Mouse (Mus musculus): ENCODE measurements around the gene Nwd2. TPM values are rescaled to one million over a fixed set of nuclear protein-coding genes. Genes with fewer than 3 reads are reported as not detected.

Gene Nwd2
- polyA plus RNA-seq, 1 experiment from 2014 or later = 1.6 TPM

DNA sequence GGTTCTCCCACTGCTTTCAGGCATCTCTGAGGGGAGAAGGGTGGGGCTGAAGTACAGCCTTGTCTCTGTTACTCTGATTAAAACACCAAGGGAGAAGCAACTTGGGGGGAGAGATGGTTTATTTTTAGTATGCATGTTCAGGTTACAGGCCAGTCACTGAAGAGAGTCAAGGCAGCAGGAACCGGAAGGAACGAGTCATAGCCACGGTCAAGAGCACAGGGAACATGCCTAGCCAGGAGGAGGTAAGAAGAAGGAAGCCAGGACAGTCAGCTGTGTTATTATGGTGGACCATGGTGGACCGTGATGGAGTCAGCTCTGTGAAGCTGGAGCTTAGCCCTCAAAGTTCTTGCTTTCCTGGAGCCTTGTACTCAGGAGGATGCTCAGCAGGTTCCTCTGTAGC is 119.3 kb downstream of the Nwd2 start:
- Histone ChIP-seq H3K4me1 (replicated peaks) (no peaks in the 10 kb centered on the region), H3K27me3 (ENCODE audit: insufficient read depth, poor library complexity, severe bottlenecking) (no peaks in the 10 kb centered on the region), H3K4me3 (no peak overlapping the region), H3K27ac (no peak overlapping the region), H3K36me3 (no peaks in the 10 kb centered on the region), H3K9me3 (no peaks in the 10 kb centered on the region)
- 77% methylated on average over 4 of the region's 4 CpGs for WGBS
- no peak for DNase-seq (ENCODE audit: low spot score)

DNA sequence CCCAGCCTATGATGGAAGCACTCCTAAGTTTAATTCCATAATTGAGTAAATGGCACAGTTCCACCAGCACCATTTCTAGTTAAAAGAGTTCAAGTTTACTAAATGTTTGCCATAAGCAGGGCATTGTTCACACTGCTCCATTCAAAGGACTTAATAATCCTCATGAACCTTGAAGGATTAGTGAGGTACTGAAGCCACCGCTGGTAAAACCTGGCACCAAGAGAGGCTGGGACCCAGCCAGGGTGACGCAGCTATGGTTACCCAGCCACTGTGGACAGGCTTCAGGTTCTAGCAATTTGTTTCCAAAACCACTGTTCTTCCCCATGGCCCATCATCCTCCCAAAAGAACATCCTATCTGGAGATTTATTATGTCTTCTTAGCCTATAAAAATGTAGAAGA is 124.1 kb downstream of the Nwd2 start:
- WGBS = 87% methylated on average over 2 of the region's 2 CpGs
- no peaks in the 10 kb centered on the region for H3K4me1 ChIP-seq (replicated peaks)

DNA sequence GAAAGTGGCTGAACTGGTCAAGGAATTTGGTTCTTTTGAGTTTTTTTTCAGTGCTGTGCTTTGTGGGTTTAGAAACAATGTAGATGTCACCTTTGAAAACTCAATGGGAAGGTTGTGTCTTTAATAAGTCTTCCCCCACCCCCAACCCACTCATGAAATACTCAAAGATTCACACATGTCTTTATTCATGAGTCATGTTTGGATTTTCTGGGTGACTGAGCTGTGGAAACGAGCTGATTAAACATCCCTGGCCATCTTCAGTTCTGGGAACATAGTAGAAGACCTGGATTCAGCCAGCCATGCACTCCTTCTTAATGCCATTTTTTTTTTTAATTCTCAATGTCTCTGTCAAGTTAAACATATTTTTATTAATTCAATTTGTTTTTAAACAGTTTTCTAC is 124.7 kb downstream of the Nwd2 start:
- H3K4me3 ChIP-seq = no peak overlapping the region
- 68% methylated on average over 1 of the region's 1 CpGs for WGBS

More for the DNA sequence above, 124.1 kb downstream of the Nwd2 start:
- no peak overlapping the region for H3K27ac ChIP-seq
- no peak overlapping the region for H3K4me3 ChIP-seq
- H3K36me3 ChIP-seq = no peaks in the 10 kb centered on the region
- no peaks in the 10 kb centered on the region for H3K27me3 ChIP-seq (ENCODE audit: insufficient read depth, poor library complexity, severe bottlenecking)
- H3K9me3 ChIP-seq = no peaks in the 10 kb centered on the region
- DNase-seq (ENCODE audit: low spot score) = no peak

DNA sequence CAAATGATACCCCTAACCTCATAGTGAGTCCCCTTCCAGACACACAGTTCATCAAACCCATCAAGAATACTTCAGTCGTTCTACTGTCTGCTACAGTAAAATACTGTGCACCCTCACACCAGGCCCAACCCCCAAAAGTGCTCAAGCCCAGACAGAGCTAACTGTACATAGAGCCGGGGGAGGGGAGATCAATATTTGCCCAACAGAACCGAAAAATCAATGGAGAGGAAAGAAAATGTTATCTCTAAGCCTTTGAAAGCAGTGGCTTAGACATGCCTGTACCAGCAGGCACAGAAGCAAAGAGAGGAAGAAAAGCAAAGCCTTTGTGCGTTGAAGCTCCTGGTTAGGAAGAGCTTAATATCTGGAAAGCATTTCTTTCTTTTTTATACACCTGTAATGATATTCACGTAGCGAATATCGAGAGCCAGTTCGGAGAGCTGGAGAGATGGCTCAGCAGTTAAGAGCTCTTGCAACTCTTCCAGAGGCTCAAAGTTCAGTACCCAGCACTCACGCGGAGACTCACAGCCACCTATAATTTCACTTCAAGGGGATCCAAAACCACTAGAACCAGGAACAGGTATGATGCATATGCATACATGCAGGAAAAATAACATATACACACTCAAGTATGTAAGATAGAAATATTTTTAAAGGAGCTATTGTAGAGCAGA is 139.4 kb downstream of the Nwd2 start:
- H3K9me3 ChIP-seq = no peaks in the 10 kb centered on the region
- H3K27ac ChIP-seq = no peak overlapping the region
- WGBS = 89% methylated on average over 10 of the region's 10 CpGs
- H3K4me3 ChIP-seq = no peak overlapping the region
- no peaks in the 10 kb centered on the region for H3K36me3 ChIP-seq
- H3K4me1 ChIP-seq (replicated peaks) = no peaks in the 10 kb centered on the region
- no peaks in the 10 kb centered on the region for H3K27me3 ChIP-seq (ENCODE audit: insufficient read depth, poor library complexity, severe bottlenecking)
- no peak for DNase-seq (ENCODE audit: low spot score)

More for the DNA sequence above, 124.7 kb downstream of the Nwd2 start:
- H3K27ac ChIP-seq = no peak overlapping the region
- H3K9me3 ChIP-seq = no peaks in the 10 kb centered on the region
- no peaks in the 10 kb centered on the region for H3K4me1 ChIP-seq (replicated peaks)
- H3K27me3 ChIP-seq (ENCODE audit: insufficient read depth, poor library complexity, severe bottlenecking) = no peaks in the 10 kb centered on the region
- no peak for DNase-seq (ENCODE audit: low spot score)
- H3K36me3 ChIP-seq = no peaks in the 10 kb centered on the region

DNA sequence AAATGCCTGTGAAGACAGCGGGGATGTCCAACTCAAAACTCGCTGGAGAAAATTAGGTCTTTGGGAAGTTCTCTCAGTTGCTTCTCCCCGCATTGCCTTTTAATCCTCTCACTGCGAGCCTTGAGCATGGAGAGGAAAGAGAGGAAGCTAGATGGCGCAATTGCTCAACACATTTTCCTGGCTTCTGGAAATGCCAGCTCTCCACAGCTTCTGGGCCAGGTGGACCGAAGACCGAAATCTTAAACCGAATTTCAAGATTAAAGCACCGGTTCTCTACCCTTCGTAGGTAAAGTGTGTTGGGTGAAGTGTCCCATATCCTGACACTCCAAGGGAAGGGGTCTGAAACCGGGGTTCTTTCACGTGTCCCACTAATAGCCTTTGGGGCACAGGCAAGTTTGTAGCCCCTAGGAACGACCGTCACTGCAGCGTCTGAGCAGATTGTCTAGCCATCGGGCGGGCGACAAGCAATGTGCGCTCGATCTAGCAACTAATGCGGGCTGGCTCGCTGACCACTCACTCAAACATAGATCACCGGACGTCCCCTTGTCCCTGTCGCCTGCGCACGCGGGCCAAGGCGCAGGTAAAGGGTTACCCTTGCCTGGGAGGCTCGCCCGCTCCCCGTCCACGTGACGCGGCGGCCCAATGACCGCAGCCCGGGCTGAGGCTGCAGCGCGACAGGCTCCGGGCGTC is 163.1 kb downstream of the Nwd2 start, which contains the start of gene 0610040J01Rik:
TSS of gene 0610040J01Rik (plus strand) at position 545 of the 690 bp plus-strand sequence.
- Histone ChIP-seq H3K9me3 (peaks cover 5% of the 10 kb centered on the region; the same call in 1 of the 2 replicates), H3K27ac (peak within 1 kb of the TSS; percentile 69), H3K27me3 (ENCODE audit: insufficient read depth, poor library complexity, severe bottlenecking) (peaks cover 35% of the 10 kb centered on the region), H3K36me3 (no peaks in the 10 kb centered on the region), H3K4me3 (peak within 1 kb of the TSS; percentile 66), H3K4me1 (replicated peaks) (peaks cover 9% of the 10 kb centered on the region; the same call in 1 of the 2 replicates)
- peak; percentile 73 for DNase-seq (ENCODE audit: low spot score)
- WGBS = 3% methylated on average over 42 of the region's 42 CpGs

DNA sequence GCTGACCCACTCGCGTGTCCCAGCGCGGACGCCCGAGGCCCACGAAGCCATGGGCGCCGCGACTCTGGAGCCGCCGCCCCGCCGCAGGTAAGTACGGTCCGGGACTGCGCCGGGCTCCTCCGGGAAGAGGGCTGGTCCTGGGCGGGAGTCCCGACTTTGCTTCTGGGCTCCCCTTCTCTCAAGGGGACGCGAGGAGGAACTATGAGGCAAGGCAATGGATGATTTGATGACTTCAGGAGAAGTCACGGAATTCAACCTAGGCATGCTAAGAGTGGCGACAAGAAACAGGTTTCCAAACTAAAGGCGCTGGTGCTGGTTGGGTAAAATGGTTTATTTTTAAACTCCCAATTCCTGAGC is 163.6 kb downstream of the Nwd2 start:
- Histone ChIP-seq H3K36me3 (no peaks in the 10 kb centered on the region), H3K27ac (peak overlapping the region; percentile 69), H3K4me3 (peak overlapping the region; percentile 66), H3K9me3 (no peaks in the 10 kb centered on the region), H3K4me1 (replicated peaks) (peaks cover 9% of the 10 kb centered on the region; the same call in 1 of the 2 replicates), H3K27me3 (ENCODE audit: insufficient read depth, poor library complexity, severe bottlenecking) (peaks cover 35% of the 10 kb centered on the region)
- DNase-seq (ENCODE audit: low spot score) = no peak
- 2% methylated on average over 26 of the region's 26 CpGs for WGBS

DNA sequence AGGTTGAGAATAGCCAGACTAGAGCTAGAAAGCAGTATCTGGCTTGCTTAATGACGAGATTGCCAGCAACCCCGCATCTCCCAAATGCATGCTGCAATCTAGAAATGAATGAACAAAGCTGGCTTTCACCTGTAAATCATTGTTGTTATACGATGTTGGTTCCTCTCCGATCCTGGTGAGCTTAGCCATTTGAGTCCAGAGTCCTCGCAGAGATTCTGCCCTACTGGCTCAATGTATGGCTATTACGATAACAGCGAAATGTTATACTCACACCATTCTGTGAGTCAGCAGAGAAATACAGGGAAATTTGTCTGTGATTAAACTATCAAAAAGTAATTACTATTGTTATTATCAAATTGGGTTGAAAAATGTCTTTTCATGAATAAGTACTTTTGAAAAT is 167.7 kb downstream of the Nwd2 start:
- 91% methylated on average over 7 of the region's 7 CpGs for WGBS
- no peak overlapping the region for H3K4me3 ChIP-seq
- H3K27ac ChIP-seq = no peak overlapping the region
- H3K4me1 ChIP-seq (replicated peaks) = peaks cover 9% of the 10 kb centered on the region; the same call in 1 of the 2 replicates
- H3K27me3 ChIP-seq (ENCODE audit: insufficient read depth, poor library complexity, severe bottlenecking) = peaks cover 28% of the 10 kb centered on the region
- no peaks in the 10 kb centered on the region for H3K9me3 ChIP-seq
- DNase-seq (ENCODE audit: low spot score) = no peak
- H3K36me3 ChIP-seq = no peaks in the 10 kb centered on the region

DNA sequence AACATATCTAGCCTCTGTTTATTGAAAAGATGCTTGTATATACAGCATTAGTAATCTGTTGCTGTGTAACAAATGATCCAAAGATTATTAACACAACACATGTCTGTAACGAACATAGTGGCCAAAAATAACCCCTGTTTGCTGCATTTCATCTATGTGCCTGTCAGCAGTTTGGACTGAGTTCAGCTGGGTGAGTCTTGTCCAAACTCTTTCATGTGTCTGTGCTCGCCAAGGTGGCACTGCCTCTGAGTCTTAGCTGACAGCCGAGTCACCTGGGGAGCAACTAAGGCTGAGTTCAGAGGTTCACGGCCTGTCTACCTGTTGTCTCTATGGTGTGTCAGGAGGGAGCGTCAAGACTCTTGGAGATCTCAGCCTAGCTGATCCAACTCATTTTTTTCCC is 168.4 kb downstream of the Nwd2 start:
- no peaks in the 10 kb centered on the region for H3K36me3 ChIP-seq
- DNase-seq (ENCODE audit: low spot score) = no peak
- no peak overlapping the region for H3K4me3 ChIP-seq
- H3K27ac ChIP-seq = no peak overlapping the region
- H3K4me1 ChIP-seq (replicated peaks) = peaks cover 6% of the 10 kb centered on the region; the same call in 1 of the 2 replicates
- H3K9me3 ChIP-seq = no peaks in the 10 kb centered on the region
- peaks cover 22% of the 10 kb centered on the region for H3K27me3 ChIP-seq (ENCODE audit: insufficient read depth, poor library complexity, severe bottlenecking)
- 87% methylated on average over 5 of the region's 5 CpGs for WGBS

DNA sequence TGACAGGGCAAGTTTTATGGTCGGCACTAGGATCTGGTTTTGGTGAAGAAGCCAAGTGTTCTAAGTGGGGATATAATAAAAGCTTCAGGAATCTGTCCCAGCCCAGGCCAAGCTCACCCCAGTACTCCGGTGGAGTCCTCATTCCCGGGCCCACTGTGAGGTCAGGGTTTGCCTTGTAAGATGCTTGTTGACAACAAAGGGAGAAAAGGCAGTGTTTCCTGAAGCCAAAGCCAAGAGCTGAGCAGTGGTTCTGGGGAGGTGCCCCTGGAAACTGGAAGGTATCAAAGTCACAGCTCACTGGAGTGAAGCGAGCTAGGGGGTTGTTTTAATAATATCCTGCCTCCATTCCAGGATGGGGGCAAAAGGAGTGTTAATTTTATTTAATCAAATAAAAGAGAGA is 170.1 kb downstream of the Nwd2 start:
- Histone ChIP-seq H3K4me1 (replicated peaks) (no peaks in the 10 kb centered on the region), H3K27me3 (ENCODE audit: insufficient read depth, poor library complexity, severe bottlenecking) (peaks cover 5% of the 10 kb centered on the region)

DNA sequence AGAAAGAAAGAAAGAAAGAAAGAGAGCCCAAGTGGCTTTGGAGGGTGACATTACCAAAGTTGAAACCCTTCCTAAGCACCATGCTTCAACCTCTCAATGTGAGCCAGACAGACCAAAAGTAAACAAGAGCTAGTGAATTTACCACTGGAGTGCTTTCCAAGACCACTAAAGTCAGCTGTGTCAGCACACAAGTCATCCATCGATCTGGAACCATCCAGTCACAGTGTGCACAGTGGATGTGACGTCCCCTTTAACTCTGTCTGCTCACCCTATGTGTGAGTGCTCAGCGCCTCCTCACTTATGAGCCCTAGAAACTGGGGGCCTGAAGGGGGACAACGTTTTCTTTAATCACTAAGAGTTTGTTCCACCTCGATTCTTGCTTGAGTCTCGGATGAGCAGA is 170.6 kb downstream of the Nwd2 start:
- Histone ChIP-seq H3K27me3 (ENCODE audit: insufficient read depth, poor library complexity, severe bottlenecking) (peaks cover 3% of the 10 kb centered on the region), H3K9me3 (no peaks in the 10 kb centered on the region), H3K4me1 (replicated peaks) (no peaks in the 10 kb centered on the region), H3K36me3 (no peaks in the 10 kb centered on the region), H3K4me3 (no peak overlapping the region), H3K27ac (no peak overlapping the region)
- 87% methylated on average over 6 of the region's 6 CpGs for WGBS
- DNase-seq (ENCODE audit: low spot score) = no peak

More for the DNA sequence above, 170.1 kb downstream of the Nwd2 start:
- DNase-seq (ENCODE audit: low spot score) = no peak
- H3K27ac ChIP-seq = no peak overlapping the region
- no peak overlapping the region for H3K4me3 ChIP-seq
- no peaks in the 10 kb centered on the region for H3K36me3 ChIP-seq
- 70% methylated on average over 4 of the region's 4 CpGs for WGBS
- no peaks in the 10 kb centered on the region for H3K9me3 ChIP-seq

DNA sequence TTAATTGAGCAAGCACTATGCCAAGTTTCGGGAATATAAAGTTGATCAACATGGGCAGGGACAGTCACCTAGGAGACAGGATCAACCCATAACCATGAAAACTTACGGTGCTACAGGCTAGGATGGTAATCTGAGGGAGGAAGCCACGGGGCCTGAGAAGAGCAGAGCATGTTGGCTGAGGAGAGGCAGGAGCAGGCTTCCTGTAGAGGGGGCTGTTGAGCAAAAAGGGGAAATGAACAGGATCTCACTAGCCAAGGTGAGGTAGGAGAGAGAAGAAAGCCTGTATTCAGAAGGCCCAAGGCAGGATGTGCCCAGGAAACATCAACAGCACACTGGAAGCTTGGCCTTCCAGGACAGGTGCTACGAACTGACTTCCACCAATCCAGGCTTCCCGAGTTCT is 172.3 kb downstream of the Nwd2 start:
- Histone ChIP-seq H3K36me3 (no peaks in the 10 kb centered on the region), H3K27me3 (ENCODE audit: insufficient read depth, poor library complexity, severe bottlenecking) (no peaks in the 10 kb centered on the region), H3K9me3 (no peaks in the 10 kb centered on the region), H3K4me3 (no peak overlapping the region), H3K27ac (no peak overlapping the region), H3K4me1 (replicated peaks) (no peaks in the 10 kb centered on the region)
- 88% methylated on average over 5 of the region's 5 CpGs for WGBS
- DNase-seq (ENCODE audit: low spot score) = no peak

DNA sequence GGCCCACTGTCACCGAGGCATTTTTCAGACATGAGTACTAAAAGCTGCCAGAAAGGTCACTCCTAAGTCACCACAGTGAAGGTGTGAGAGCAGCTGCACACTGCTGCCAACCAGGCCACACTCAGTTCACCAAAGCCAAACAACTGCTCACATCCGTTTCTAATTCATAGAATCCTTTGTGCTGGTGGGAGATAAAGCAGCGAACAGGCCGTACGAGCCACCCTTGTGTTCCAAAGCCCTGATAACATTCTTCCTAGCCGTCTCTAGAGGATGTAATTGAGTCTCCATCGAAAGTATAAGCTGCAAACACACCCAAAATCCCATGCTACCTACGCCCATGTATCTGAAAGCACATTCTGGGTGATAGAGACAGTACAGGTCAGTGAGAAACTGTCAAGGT is 173.0 kb downstream of the Nwd2 start:
- H3K27me3 ChIP-seq (ENCODE audit: insufficient read depth, poor library complexity, severe bottlenecking) = no peaks in the 10 kb centered on the region
- H3K4me3 ChIP-seq = no peak overlapping the region
- H3K36me3 ChIP-seq = no peaks in the 10 kb centered on the region
- 84% methylated on average over 8 of the region's 8 CpGs for WGBS
- H3K9me3 ChIP-seq = no peaks in the 10 kb centered on the region
- no peaks in the 10 kb centered on the region for H3K4me1 ChIP-seq (replicated peaks)
- no peak for DNase-seq (ENCODE audit: low spot score)
- no peak overlapping the region for H3K27ac ChIP-seq

All from hindbrain, embryonic 10.5 days (tissue).